Mouse (Mus musculus) lung, postnatal 0 days (tissue): ENCODE measurements around the gene Mical3.

Experiments
- CTCF ChIP-seq: IDR thresholded peaks from 2 replicates; pipeline ENCODE4 v1.5.1; 2016; ENCODE audit warnings: antibody characterized with exemption, mild to moderate bottlenecking
- EP300 ChIP-seq: IDR thresholded peaks from 2 replicates; pipeline ENCODE4 v1.6.1; 2016; ENCODE audit warnings: antibody characterized with exemption, mild to moderate bottlenecking, control low read depth

- TF ChIP-seq CTCF (no peak), EP300 (no peak)
Observed at GRCm38 (mm10) chr6:120976097-120976496, 154.7 kb downstream of the Mical3 start.
